Mouse (Mus musculus): Measurements from ENCODE around the gene Ppm1l. TPM values are rescaled to one million over a fixed set of nuclear protein-coding genes. Genes with fewer than 3 reads are reported as not detected.

Ppm1l gene
- total RNA-seq, 2 experiments from 2014 or later = 11.1 to 13.0 TPM

GRCm38 (mm10) chr3:69597816-69598215, 281.2 kb downstream of the Ppm1l start:
- DNase-seq = peak; percentile 4

GRCm38 (mm10) chr3:69598261-69599165, 281.9 kb downstream of the Ppm1l start, which contains the start of gene B3galnt1:
Gene B3galnt1 (minus strand): TSS chr3:69598960.
- peak; percentile 82 for DNase-seq

GRCm38 (mm10) chr3:69599166-69599500, 282.5 kb downstream of the Ppm1l start:
- DNase-seq = no peak

- no peak for DNase-seq
These were observed 290.3 kb downstream of the Ppm1l start for GRCm38 (mm10) chr3:69606923-69607322.

GRCm38 (mm10) chr3:69607468-69607867, 290.8 kb downstream of the Ppm1l start:
- DNase-seq = no peak

- DNase-seq = no peak
These were observed 291.2 kb downstream of the Ppm1l start for GRCm38 (mm10) chr3:69607909-69608308.

Other genes with a start within 250 kb of the Ppm1l start
- 10 to 100 TPM; 52.9 to 61.2 TPM for gene Kpna4, start 189.7 kb upstream of the Ppm1l start, total RNA-seq (2021)
- not detected for gene Arl14, start 94.4 kb upstream of the Ppm1l start, total RNA-seq (2021)

All from adrenal gland, postnatal 10 days (tissue).